ENCODE assay signal across 15 mouse cellular contexts in the genomic region with DNA sequence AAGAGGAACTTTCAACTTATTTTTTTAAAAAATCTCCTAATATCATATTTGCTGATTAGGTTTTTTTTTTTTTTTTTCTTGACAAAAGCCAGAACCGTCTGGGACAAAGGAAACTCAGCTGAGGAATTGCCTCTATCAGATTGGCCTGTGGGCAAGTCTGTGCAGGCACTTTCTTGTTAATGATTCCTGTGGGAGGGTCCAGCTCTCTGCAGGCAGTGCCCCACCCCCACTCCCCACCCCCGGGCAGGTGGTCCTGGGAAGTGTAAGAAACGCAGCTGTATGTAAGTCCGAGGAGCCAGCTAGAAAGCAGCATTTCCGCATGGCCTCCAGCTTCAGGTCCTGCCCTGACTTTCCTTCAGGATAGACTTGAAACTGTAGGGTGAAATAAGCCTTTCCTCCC.
A peak's percentile ranks its signal among the peaks of the same experiment; 100 is the strongest.
DNase-seq lines count a peak whose midpoint lies in the region; ATAC-seq lines count a peak whose summit lies in the region.
"Had no signal": no experiment of that assay in that cellular context is flagged by ENCODE, and none has a peak within 500 bp of the region (broad histone marks: within the 10 kb centered on the region; RNA-seq: fewer than 3 reads in every experiment).

No protein-coding gene starts in this region.

- WGBS in heart, embryonic 12.5 days, result 5% methylated on average over 5 of the region's 5 CpGs
- 19% methylated on average over 5 of the region's 5 CpGs for WGBS in liver, embryonic 11.5 days
- 5% methylated on average over 5 of the region's 5 CpGs for WGBS in neural tube, embryonic 11.5 days

- no peaks in the 10 kb centered on the region for H3K9me3 ChIP-seq in heart, embryonic 12.5 days (replicated peaks)
- H3K9me3 ChIP-seq in liver, embryonic 11.5 days (ENCODE audit: control insufficient read depth, low read length), result no peaks in the 10 kb centered on the region
- H3K9me3 ChIP-seq in neural tube, embryonic 11.5 days (ENCODE audit: control insufficient read depth, low read length), result no peaks in the 10 kb centered on the region

- intact Hi-C loops in heart, postnatal 36 days (cut with DNase I), result no loop called here

- 0 out of 2 replicates have a peak, but pooled peaks have one; percentile 53 for ATAC-seq in heart, embryonic 12.5 days (ENCODE audit: insufficient number of reproducible peaks, low FRiP score)
- ATAC-seq in liver, embryonic 11.5 days (replicated peaks; ENCODE audit: low FRiP score), result no peak
- ATAC-seq in neural tube, embryonic 11.5 days (ENCODE audit: insufficient read depth, low FRiP score, low TSS enrichment), result no peak
- ATAC-seq: liver, postnatal 0 days had no signal

- H3K9ac ChIP-seq in heart, embryonic 12.5 days, result no peak overlapping the region
- no peak overlapping the region for H3K9ac ChIP-seq in liver, embryonic 11.5 days (ENCODE audit: low read depth, low read length)
- H3K9ac ChIP-seq in neural tube, embryonic 11.5 days (ENCODE audit: low read length), result no peak overlapping the region
- H3K9ac ChIP-seq: liver, postnatal 0 days had no signal

- H3K4me3 ChIP-seq in heart, embryonic 12.5 days, result no peak overlapping the region
- no peak overlapping the region for H3K4me3 ChIP-seq in liver, embryonic 11.5 days (ENCODE audit: low read depth, low read length)
- no peak overlapping the region for H3K4me3 ChIP-seq in neural tube, embryonic 11.5 days (ENCODE audit: low read depth, low read length)

- H3K36me3 ChIP-seq in heart, embryonic 12.5 days, result no peaks in the 10 kb centered on the region
- H3K36me3 ChIP-seq in liver, embryonic 11.5 days (ENCODE audit: control insufficient read depth, insufficient read depth, low read length), result no peaks in the 10 kb centered on the region
- H3K36me3 ChIP-seq in neural tube, embryonic 11.5 days (ENCODE audit: control insufficient read depth, insufficient read depth, low read length), result no peaks in the 10 kb centered on the region

- peaks cover 8% of the 10 kb centered on the region; the same call in 1 of the 2 replicates for H3K4me1 ChIP-seq in heart, embryonic 12.5 days (replicated peaks)
- H3K4me1 ChIP-seq in liver, embryonic 11.5 days (replicated peaks; ENCODE audit: control insufficient read depth, insufficient read depth, low read length), result no peaks in the 10 kb centered on the region
- no peaks in the 10 kb centered on the region; the same call in 1 of the 2 replicates for H3K4me1 ChIP-seq in neural tube, embryonic 11.5 days (ENCODE audit: control insufficient read depth, insufficient read depth, low read length)

- no peak for DNase-seq in heart, postnatal 36 days
- DNase-seq in liver, result peak; percentile 11
- DNase-seq in liver, embryonic 11.5 days (ENCODE audit: low spot score), result no peak
- peak; percentile 43 for DNase-seq in embryo, embryonic 10 days (ENCODE audit: low spot score)
- DNase-seq in neural tube, embryonic 11.5 days (ENCODE audit: low spot score), result peak; percentile 44
- DNase-seq in ovary, postnatal 14 days (ENCODE audit: low spot score), result no peak
- DNase-seq in layer of hippocampus, postnatal 10 days (ENCODE audit: low spot score in 2 of 2), result no peak
- DNase-seq: adrenal gland, postnatal 10 days; cerebellum, adult 11 months; heart, postnatal 10 days; kidney, adult 9 months; liver, postnatal 0 days; thymus, adult 18-20 months had no signal

- H3K27ac ChIP-seq in heart, embryonic 12.5 days (ENCODE audit: poor library complexity, severe bottlenecking), result no peak overlapping the region
- no peak overlapping the region for H3K27ac ChIP-seq in liver, embryonic 11.5 days (ENCODE audit: low read depth, low read length)
- H3K27ac ChIP-seq in neural tube, embryonic 11.5 days (ENCODE audit: low read depth, low read length), result no peak overlapping the region

- peak overlapping the region; percentile 49 for H3K4me2 ChIP-seq in heart, embryonic 12.5 days
- H3K4me2 ChIP-seq in liver, embryonic 11.5 days, result no peak overlapping the region
- H3K4me2 ChIP-seq in neural tube, embryonic 11.5 days (ENCODE audit: low read depth), result no peak overlapping the region
- H3K4me2 ChIP-seq: midbrain, embryonic 11.5 days had no signal

- H3K27me3 ChIP-seq in heart, embryonic 12.5 days (replicated peaks), result peaks cover 19% of the 10 kb centered on the region; the same call in 1 of the 2 replicates
- H3K27me3 ChIP-seq in liver, embryonic 11.5 days (replicated peaks; ENCODE audit: control insufficient read depth, insufficient read depth, low read length), result no peaks in the 10 kb centered on the region
- no peaks in the 10 kb centered on the region for H3K27me3 ChIP-seq in neural tube, embryonic 11.5 days (ENCODE audit: control insufficient read depth, insufficient read depth, low read length)

Comparison
In these comparisons a context has a peak if more than half of its experiments do, and no peak if none do; other contexts are left out.
1. DNase-seq: peak in liver (single experiment), embryo, embryonic 10 days (single experiment) and neural tube, embryonic 11.5 days (single experiment); none in heart, postnatal 36 days (0 of 2), liver, embryonic 11.5 days (single experiment), ovary, postnatal 14 days (single experiment) and layer of hippocampus, postnatal 10 days (0 of 2).